Mouse (Mus musculus): Measurements from ENCODE around the gene Fam151b.

Gene Fam151b

GRCm38 (mm10) chr13:92419630-92420029 lies 64.2 kb downstream of the Fam151b start:
- no peak for DNase-seq (ENCODE audit: low spot score)

- no peak for DNase-seq (ENCODE audit: low spot score)
Measured at GRCm38 (mm10) chr13:92410486-92410885, 73.3 kb downstream of the Fam151b start.

- no peak for DNase-seq (ENCODE audit: low spot score)
Measured at GRCm38 (mm10) chr13:92403496-92403895, 80.3 kb downstream of the Fam151b start.

GRCm38 (mm10) chr13:92402063-92402462 lies 81.8 kb downstream of the Fam151b start:
- no peak for DNase-seq (ENCODE audit: low spot score)
